Mouse (Mus musculus) G1E (cell line): ENCODE measurements around the gene Cep57l1. TPM values are rescaled to one million over a fixed set of nuclear protein-coding genes. Genes with fewer than 3 reads are reported as not detected.
"Not testable (repeated sequence)": the region's sequence is repeated elsewhere in the genome, so short reads cannot be mapped to it uniquely, and the experiment has no call there.

Experiments used
- ATAC-seq: 2 replicates; pipeline ENCODE4 v1.8.0; 2016; ENCODE audit warnings: mild to moderate bottlenecking; ENCODE audit not compliant: insufficient number of reproducible peaks, poor library complexity, low FRiP score, severe bottlenecking; ENCODE audit errors: extremely low read depth
- DNase-seq: peaks from one replicate; pipeline ENCODE4 v3.0.0; 2012; ENCODE audit warnings: low spot score
- H3K27me3 ChIP-seq: 2 replicates; pipeline ENCODE4 v1.6.1; 2012; ENCODE audit warnings: mild to moderate bottlenecking, low read length, inconsistent platforms; ENCODE audit not compliant: insufficient read depth
- H3K36me3 ChIP-seq: replicated peaks from 2 replicates; pipeline ENCODE3; 2012; ENCODE audit warnings: mild to moderate bottlenecking, inconsistent platforms
- H3K4me1 ChIP-seq: 2 replicates; pipeline ENCODE4 v1.6.1; 2012; ENCODE audit warnings: low read depth, low read length, inconsistent platforms, mixed read lengths; ENCODE audit not compliant: insufficient read depth
- H3K4me3 ChIP-seq: 2 replicates; pipeline ENCODE4 v1.5.1; 2012; ENCODE audit warnings: low read depth, mild to moderate bottlenecking, inconsistent platforms, low read length, moderate library complexity, mixed read lengths
- H3K9me3 ChIP-seq: replicated peaks from 2 replicates; pipeline ENCODE4 v1.6.1; 2012; ENCODE audit warnings: inconsistent platforms
- CTCF ChIP-seq: IDR thresholded peaks from 2 replicates; pipeline ENCODE4 v1.5.1; 2012; ENCODE audit warnings: low read depth, low read length, inconsistent platforms, mixed read lengths
- GATA1 ChIP-seq: IDR thresholded peaks from 2 replicates; pipeline ENCODE4 v1.6.1; 2012; ENCODE audit warnings: borderline replicate concordance, low read length, inconsistent platforms, mixed read lengths
- GATA2 ChIP-seq: IDR thresholded peaks from 2 replicates; pipeline ENCODE4 v1.6.1; 2012; ENCODE audit warnings: low read depth, low read length, inconsistent platforms, borderline replicate concordance
- POLR2AphosphoS5 ChIP-seq: IDR thresholded peaks from 2 replicates; pipeline ENCODE4 v1.6.1; 2012; ENCODE audit warnings: low read depth, low read length, inconsistent platforms; ENCODE audit not compliant: insufficient replicate concordance
- TAL1 ChIP-seq: conservative IDR thresholded peaks from 2 replicates; pipeline ENCODE4 v1.6.1; 2012; ENCODE audit warnings: low read depth, low read length, inconsistent platforms, mixed read lengths
- polyA plus RNA-seq: library from polyadenylated mRNA; stranded (reverse); fragments of >175 nt; gene quantifications from 2 replicates; pipeline ENCODE4 v1.2.3, GENCODE M21; 2012
- total RNA-seq, 2 experiments: library from RNA; stranded (forward) in 1 of 2; stranded (reverse) in 1 of 2; fragments of 200-1000 nt in 1 of 2; fragments of >200 nt in 1 of 2; fragmentation: Nextera tagmentation in 1 of 2; gene quantifications; 2 replicates each; pipeline ENCODE4 v1.2.3; 2014 to 2017

Gene Cep57l1
- total and polyA plus RNA-seq, 3 experiments: 2.5 to 90.5 (median 38.4) TPM

- no peak for DNase-seq
- peaks cover 25% of the 10 kb centered on the region for H3K4me1 ChIP-seq
- peaks cover 2% of the 10 kb centered on the region for H3K36me3 ChIP-seq
- no peaks in the 10 kb centered on the region for H3K9me3 ChIP-seq
- ATAC-seq: no peak
- H3K27me3 ChIP-seq: no peaks in the 10 kb centered on the region
- no peak overlapping the region for H3K4me3 ChIP-seq
- TF ChIP-seq CTCF: no peak
- TF ChIP-seq GATA1: no peak
- TF ChIP-seq POLR2AphosphoS5: no peak
- no peak for TF ChIP-seq GATA2
- TF ChIP-seq TAL1: no peak
Observed at GRCm38 (mm10) chr10:41825041-41825440, 15.4 kb upstream of the Cep57l1 start.

GRCm38 (mm10) chr10:41823916-41824315 lies 14.2 kb upstream of the Cep57l1 start:
- Histone ChIP-seq H3K36me3 (peaks cover 2% of the 10 kb centered on the region), H3K27me3 (no peaks in the 10 kb centered on the region), H3K4me1 (peaks cover 23% of the 10 kb centered on the region), H3K4me3 (no peak overlapping the region), H3K9me3 (no peaks in the 10 kb centered on the region)
- DNase-seq (no peak), ATAC-seq (no peak)
- TF ChIP-seq TAL1 (no peak), GATA2 (no peak), CTCF (no peak), GATA1 (no peak), POLR2AphosphoS5 (no peak)

GRCm38 (mm10) chr10:41823282-41823675 lies 13.6 kb upstream of the Cep57l1 start:
- not testable (repeated sequence) for H3K36me3 ChIP-seq, H3K27me3 ChIP-seq, DNase-seq, ATAC-seq, H3K9me3 ChIP-seq, H3K4me3 ChIP-seq
- H3K4me1 ChIP-seq: peaks cover 18% of the 10 kb centered on the region

GRCm38 (mm10) chr10:41822573-41823281 lies 13.1 kb upstream of the Cep57l1 start:
- Histone ChIP-seq H3K4me3 (no peak overlapping the region), H3K36me3 (peaks cover 2% of the 10 kb centered on the region), H3K4me1 (peaks cover 14% of the 10 kb centered on the region), H3K9me3 (no peaks in the 10 kb centered on the region), H3K27me3 (no peaks in the 10 kb centered on the region)
- ATAC-seq (no peak), DNase-seq (no peak)
- no peak for TF ChIP-seq CTCF
- TF ChIP-seq TAL1: no peak
- no peak for TF ChIP-seq GATA2
- no peak for TF ChIP-seq GATA1
- no peak for TF ChIP-seq POLR2AphosphoS5

- ATAC-seq (no peak), DNase-seq (no peak)
- TF ChIP-seq CTCF: no peak
- TF ChIP-seq GATA2: no peak
- no peak for TF ChIP-seq GATA1
- no peak for TF ChIP-seq TAL1
- TF ChIP-seq POLR2AphosphoS5: no peak
- Histone ChIP-seq H3K27me3 (no peaks in the 10 kb centered on the region), H3K4me3 (no peak overlapping the region), H3K4me1 (peaks cover 9% of the 10 kb centered on the region), H3K9me3 (no peaks in the 10 kb centered on the region), H3K36me3 (peaks cover 2% of the 10 kb centered on the region)
Observed at GRCm38 (mm10) chr10:41821171-41821570, 11.5 kb upstream of the Cep57l1 start.

- peaks cover 2% of the 10 kb centered on the region for H3K36me3 ChIP-seq
- H3K27me3 ChIP-seq: no peaks in the 10 kb centered on the region
- no peaks in the 10 kb centered on the region for H3K9me3 ChIP-seq
- H3K4me1 ChIP-seq: peaks cover 6% of the 10 kb centered on the region
- DNase-seq (no peak), ATAC-seq (no peak)
- TF ChIP-seq GATA2 (no peak), CTCF (no peak), GATA1 (no peak), TAL1 (no peak), POLR2AphosphoS5 (no peak)
- no peak overlapping the region for H3K4me3 ChIP-seq
Observed at GRCm38 (mm10) chr10:41820401-41820800, 10.7 kb upstream of the Cep57l1 start.
